Mouse (Mus musculus): ENCODE measurements around the gene Cdh13.

Gene Cdh13

GRCm38 (mm10) chr8:118306957-118307356 lies 23.4 kb downstream of the Cdh13 start:
- no peak for DNase-seq (ENCODE audit: low read depth, low spot score)

GRCm38 (mm10) chr8:118309106-118309505 lies 25.6 kb downstream of the Cdh13 start:
- no peak for DNase-seq (ENCODE audit: low read depth, low spot score)

- DNase-seq (ENCODE audit: low read depth, low spot score), result no peak
Measured at GRCm38 (mm10) chr8:118313426-118314187, 30.1 kb downstream of the Cdh13 start.

- DNase-seq (ENCODE audit: low read depth, low spot score), result no peak
Measured at GRCm38 (mm10) chr8:118314188-118314563, 30.6 kb downstream of the Cdh13 start.

DNA sequence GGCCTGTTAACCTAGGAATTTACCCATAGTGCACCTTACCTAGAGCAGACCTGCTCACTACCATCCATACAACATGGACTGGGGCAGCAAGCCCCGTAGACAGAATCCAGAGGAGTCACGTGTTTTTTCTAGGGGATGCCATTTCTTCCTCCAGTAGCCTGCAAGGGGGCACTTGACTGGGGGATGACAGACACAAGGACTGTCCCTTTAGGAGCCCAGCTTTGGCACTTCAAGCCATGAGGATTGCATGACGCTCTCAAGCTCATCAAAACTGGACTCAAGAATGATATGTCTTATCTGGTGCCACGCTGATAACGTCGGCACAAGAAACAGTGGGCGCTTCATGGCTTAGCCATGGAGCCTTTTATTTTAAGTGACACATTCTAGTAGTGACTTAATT lies 31.4 kb downstream of the Cdh13 start:
- DNase-seq (ENCODE audit: low read depth, low spot score), result no peak

- DNase-seq (ENCODE audit: low read depth, low spot score), result no peak
Measured at GRCm38 (mm10) chr8:118316440-118316839, 32.9 kb downstream of the Cdh13 start.

DNA sequence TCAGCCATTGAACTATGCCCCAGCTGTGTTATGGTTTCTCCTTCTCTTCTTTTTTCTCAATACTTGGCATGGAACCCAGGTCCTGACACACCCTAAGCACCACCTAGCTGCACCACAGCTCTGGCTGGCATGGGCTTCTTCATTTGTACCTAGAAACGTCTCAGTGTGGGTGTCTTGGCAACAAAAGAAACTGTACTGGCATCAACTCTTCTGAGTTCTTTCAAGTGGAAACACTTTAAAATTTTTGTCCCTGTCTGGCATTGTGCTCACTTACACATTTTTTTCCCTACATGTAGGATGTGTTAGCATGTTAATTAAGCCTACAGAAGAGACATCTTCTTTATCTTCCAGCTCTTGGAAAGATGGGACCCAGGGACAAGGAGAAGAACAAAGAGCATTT lies 37.0 kb downstream of the Cdh13 start:
- no peak for DNase-seq (ENCODE audit: low read depth, low spot score)

DNA sequence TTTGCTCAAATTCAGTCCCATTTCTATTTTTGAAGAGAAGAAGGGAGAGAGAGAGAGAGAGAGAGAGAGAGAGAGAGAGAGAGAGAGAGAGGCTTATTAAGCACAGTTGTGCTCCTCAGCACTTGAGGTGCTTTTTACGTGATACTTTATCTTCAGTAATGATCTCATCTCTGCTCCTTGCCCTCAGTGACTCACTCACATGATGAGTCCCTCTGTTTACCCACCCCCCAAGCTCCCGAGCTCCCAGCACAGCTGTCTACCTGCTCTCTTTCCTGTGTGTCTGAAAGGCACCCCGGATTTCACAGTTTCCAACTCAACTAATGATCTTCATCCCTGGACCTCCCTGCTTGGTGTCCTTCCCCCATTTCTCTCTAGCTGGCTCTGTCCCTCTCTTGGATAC lies 39.9 kb downstream of the Cdh13 start:
- no peak for DNase-seq (ENCODE audit: low read depth, low spot score)

- peak; percentile 1 for DNase-seq (ENCODE audit: low read depth, low spot score)
Measured at GRCm38 (mm10) chr8:118334933-118335332, 51.4 kb downstream of the Cdh13 start.

DNA sequence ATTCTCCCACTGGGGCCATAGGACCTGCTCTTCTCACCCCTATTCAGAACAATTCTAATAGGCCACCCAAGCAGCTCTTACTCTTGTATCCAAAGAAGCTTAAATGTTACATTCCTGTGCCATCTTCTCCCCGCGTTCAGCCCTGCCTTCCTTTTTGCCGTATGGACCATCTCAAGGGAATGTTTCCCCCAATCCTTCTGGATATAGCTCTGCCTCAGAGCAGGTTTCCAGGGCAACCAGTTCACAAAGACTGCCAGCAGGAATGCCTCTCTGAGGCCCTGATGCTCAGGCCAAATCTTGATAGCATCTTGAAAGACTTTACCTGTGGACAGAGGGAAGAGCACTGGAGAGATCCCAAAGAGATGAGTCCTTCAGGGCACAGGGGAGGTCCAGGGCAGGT lies 56.2 kb downstream of the Cdh13 start:
- no peak for DNase-seq (ENCODE audit: low read depth, low spot score)

DNA sequence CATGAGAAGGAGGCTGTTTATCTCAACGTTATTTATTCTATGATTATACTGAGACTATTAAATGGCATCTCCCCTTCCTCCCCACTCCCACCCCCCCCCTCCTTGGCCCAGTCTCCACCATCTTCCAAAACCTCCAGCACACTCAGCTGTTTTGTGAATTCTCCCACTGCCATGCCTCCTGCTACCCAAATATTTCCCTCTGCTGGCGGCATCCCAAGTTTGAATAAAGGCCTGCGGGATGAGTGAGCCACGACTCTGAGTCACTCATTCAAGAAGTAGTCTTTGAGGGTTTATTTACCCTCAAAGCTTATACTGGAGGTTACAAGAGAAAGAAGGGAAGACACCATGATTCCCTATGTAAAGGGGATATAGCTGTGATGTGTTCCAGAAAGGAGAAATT lies 59.7 kb downstream of the Cdh13 start:
- no peak for DNase-seq (ENCODE audit: low read depth, low spot score)

GRCm38 (mm10) chr8:118348710-118349489 lies 65.4 kb downstream of the Cdh13 start:
- DNase-seq (ENCODE audit: low read depth, low spot score), result no peak

DNA sequence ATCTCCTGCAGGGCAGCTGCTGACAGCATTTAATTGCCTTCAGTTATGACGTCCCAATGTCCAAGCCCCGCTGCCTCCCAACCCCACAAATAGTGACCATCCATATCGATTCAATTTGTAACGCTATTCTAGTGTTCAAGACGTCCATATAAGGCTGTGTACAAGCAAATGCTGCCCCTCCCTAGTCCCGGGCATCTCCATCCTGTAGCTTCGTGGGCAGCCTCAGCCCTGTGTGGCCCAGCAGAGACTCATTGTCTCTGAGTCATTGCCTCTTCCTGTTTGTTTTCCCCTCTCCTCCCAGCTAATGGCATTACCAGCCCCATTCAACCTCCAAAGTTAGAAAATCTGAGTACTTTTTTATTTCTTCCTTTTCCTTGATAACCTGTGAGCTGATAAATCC lies 66.6 kb downstream of the Cdh13 start:
- no peak for DNase-seq (ENCODE audit: low read depth, low spot score)

DNA sequence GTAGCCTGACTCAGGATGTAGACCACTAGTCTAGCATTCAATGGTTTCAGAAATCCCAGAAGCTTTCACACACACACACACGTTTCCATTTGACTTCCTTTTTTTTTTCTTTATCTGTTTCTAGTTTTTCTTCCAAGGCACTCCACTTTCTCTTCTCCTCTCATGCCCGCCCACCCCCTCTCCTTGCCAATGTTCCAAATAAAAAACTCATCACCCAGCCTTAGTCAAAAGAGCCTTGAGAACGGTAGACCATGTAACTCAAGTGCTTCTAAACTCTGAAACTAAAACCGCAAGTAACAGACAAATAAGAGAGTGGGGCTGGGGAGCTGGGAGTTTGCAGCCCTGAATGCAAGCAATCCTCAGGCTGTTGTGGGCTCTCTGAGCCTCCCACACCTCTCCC lies 69.5 kb downstream of the Cdh13 start:
- no peak for DNase-seq (ENCODE audit: low read depth, low spot score)

- DNase-seq (ENCODE audit: low read depth, low spot score), result no peak
Measured at GRCm38 (mm10) chr8:118357067-118357466, 73.5 kb downstream of the Cdh13 start.

- DNase-seq (ENCODE audit: low read depth, low spot score), result no peak
Measured at GRCm38 (mm10) chr8:118357596-118357995, 74.1 kb downstream of the Cdh13 start.

DNA sequence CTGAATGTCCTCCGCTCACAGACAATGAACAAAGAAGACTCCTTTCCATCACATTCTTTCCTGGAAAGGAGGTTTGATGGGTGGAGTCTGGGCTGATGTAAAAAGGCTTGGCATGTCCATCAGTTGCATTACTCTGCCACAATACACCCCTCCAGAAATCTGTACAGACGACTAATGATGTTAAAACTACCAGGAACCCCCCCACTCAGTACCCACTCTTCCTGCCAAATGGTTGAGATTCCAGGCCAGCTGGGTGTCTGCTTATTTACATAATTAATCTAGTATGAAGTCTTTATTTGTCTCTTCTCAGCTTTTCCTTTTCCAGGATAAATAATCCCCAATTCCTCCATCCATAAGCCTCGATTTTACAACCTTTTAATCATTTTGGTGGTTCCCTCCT lies 80.2 kb downstream of the Cdh13 start:
- no peak for DNase-seq (ENCODE audit: low read depth, low spot score)

- DNase-seq (ENCODE audit: low read depth, low spot score), result no peak
Measured at GRCm38 (mm10) chr8:118373092-118373491, 89.6 kb downstream of the Cdh13 start.

- DNase-seq (ENCODE audit: low read depth, low spot score), result no peak
Measured at GRCm38 (mm10) chr8:118374738-118375137, 91.2 kb downstream of the Cdh13 start.

- DNase-seq (ENCODE audit: low read depth, low spot score), result no peak
Measured at GRCm38 (mm10) chr8:118376791-118377190, 93.3 kb downstream of the Cdh13 start.

DNA sequence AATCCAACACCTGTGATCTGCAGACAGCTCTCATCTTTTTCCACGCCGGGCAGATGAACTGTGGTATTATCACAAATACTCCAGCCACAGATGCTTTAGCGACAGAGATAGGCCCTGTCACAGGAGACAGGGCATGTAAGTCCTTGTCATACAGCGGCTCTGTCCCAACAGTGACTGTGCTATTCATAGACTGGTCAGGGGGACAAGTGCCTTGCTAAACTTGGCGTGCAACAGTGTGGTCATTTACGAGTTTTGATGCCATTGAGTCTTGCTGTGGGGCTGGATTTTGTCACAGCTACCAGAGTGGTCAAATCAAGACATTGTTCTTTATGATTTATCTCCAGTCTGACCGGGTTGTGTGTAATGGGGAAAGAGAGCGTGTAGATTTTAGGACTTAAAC lies 95.5 kb downstream of the Cdh13 start:
- no peak for DNase-seq (ENCODE audit: low read depth, low spot score)

GRCm38 (mm10) chr8:118379657-118380056 lies 96.1 kb downstream of the Cdh13 start:
- DNase-seq (ENCODE audit: low read depth, low spot score), result no peak

- no peak for DNase-seq (ENCODE audit: low read depth, low spot score)
Measured at GRCm38 (mm10) chr8:118380058-118380457, 96.5 kb downstream of the Cdh13 start.
